Mouse (Mus musculus) liver, embryonic 14.5 days (tissue): Measurements from ENCODE around the gene Cfap36. TPM values are rescaled to one million over a fixed set of nuclear protein-coding genes. Genes with fewer than 3 reads are reported as not detected.
A peak's percentile ranks its signal among the peaks of the same experiment; 100 is the strongest.

ENCODE experiments used
- ATAC-seq: fragments of 200-750 bp; cut with Nextera tagmentation; 2 replicates; pipeline ENCODE4 v1.8.0; 2017; ENCODE audit warnings: moderate number of reproducible peaks, mild to moderate bottlenecking, moderate library complexity; ENCODE audit not compliant: insufficient read depth
- DNase-seq, 3 experiments: peaks; one replicate each; pipeline ENCODE4 v3.0.0-alpha.2; 2012 to 2013; ENCODE audit warnings: low read depth in 3 of 3, low spot score in 3 of 3
- H3K27ac ChIP-seq: fragments of 300-500 bp; sonication (generic); 2 replicates; pipeline ENCODE4 v1.5.1; 2014; ENCODE audit warnings: moderate library complexity, mild to moderate bottlenecking, control low read depth, inconsistent platforms
- H3K27me3 ChIP-seq: fragments of 300-500 bp; sonication (generic); 2 replicates; pipeline ENCODE4 v1.6.1; 2014; ENCODE audit warnings: mild to moderate bottlenecking, low read length, moderate library complexity; ENCODE audit not compliant: control insufficient read depth, insufficient read depth
- H3K36me3 ChIP-seq: fragments of 300-500 bp; sonication (generic); replicated peaks from 2 replicates; pipeline ENCODE4 v1.6.1; 2014; ENCODE audit warnings: low read depth; ENCODE audit not compliant: control insufficient read depth, insufficient read depth
- H3K4me1 ChIP-seq, 2 experiments: fragments of 200-500 bp in 1 of 2; fragments of 300-500 bp in 1 of 2; sonication (generic) in 1 of 2; replicated peaks; 2 replicates each; pipeline ENCODE4 v1.6.1; 2012 to 2014; ENCODE audit warnings: antibody characterized with exemption in 1 of 2, inconsistent platforms in 1 of 2, low read length in 1 of 2; ENCODE audit not compliant: control insufficient read depth in 2 of 2, insufficient read depth in 2 of 2
- H3K4me2 ChIP-seq: fragments of 300-500 bp; sonication (generic); 2 replicates; pipeline ENCODE4 v1.6.1; 2014; ENCODE audit warnings: low read depth, mild to moderate bottlenecking, control low read depth, moderate library complexity
- H3K4me3 ChIP-seq, 2 experiments: fragments of 200-500 bp in 1 of 2; fragments of 300-500 bp in 1 of 2; sonication (generic) in 1 of 2; 2 replicates each; pipeline ENCODE4 v1.5.1; 2012 to 2014; ENCODE audit warnings: low read depth in 2 of 2, low read length in 2 of 2, mild to moderate bottlenecking in 2 of 2, control low read depth in 1 of 2, inconsistent platforms in 1 of 2, moderate library complexity in 1 of 2; ENCODE audit not compliant: insufficient read depth in 1 of 2
- H3K9ac ChIP-seq: fragments of 300-500 bp; sonication (generic); replicated peaks from 2 replicates; pipeline ENCODE4 v1.6.1; 2014; ENCODE audit warnings: mild to moderate bottlenecking, control low read depth, moderate library complexity
- H3K9me3 ChIP-seq: fragments of 300-500 bp; sonication (generic); 2 replicates; pipeline ENCODE4 v1.6.1; 2016; ENCODE audit warnings: low read length, mixed read lengths; ENCODE audit not compliant: control insufficient read depth
- CTCF ChIP-seq: IDR thresholded peaks from 2 replicates; pipeline ENCODE4 v1.5.1; 2016; ENCODE audit warnings: antibody characterized with exemption, low read depth, control low read depth
- EP300 ChIP-seq: IDR thresholded peaks from 2 replicates; pipeline ENCODE4 v1.6.1; 2016; ENCODE audit warnings: antibody characterized with exemption, low read depth
- WGBS: fragments of 180-500 bp; shearing (Covaris S2); extraction: QIAGEN DNeasy Blood & Tissue Kit; methylation state at CpG from one replicate; pipeline ENCODE4 v1.1.7; 2014; ENCODE audit not compliant: insufficient replicate concordance; 5-methylcytosine and 5-hydroxymethylcytosine counted together
- polyA plus RNA-seq, 2 experiments: library from polyadenylated mRNA; depleted of rRNA in 1 of 2; stranded (reverse) in 1 of 2; unstranded in 1 of 2; fragments of >200 nt; fragmentation: Nextera tagmentation in 1 of 2; extraction: Ambion mirVana in 1 of 2; gene quantifications; 2 replicates each; pipeline versions ENCODE4 v1.2.1 to v1.2.3; 2012 to 2014

The Cfap36 gene
- polyA plus RNA-seq, 2 experiments, result 5.2 to 12.4 TPM

GRCm38 (mm10) chr11:29224754-29225153 is 22.5 kb downstream of the Cfap36 start:
- no peak for TF ChIP-seq CTCF
- TF ChIP-seq EP300, result no peak
- WGBS, result 87% methylated on average over 2 of the region's 2 CpGs
- Histone ChIP-seq H3K27me3 (no peaks in the 10 kb centered on the region), H3K36me3 (peaks cover 41% of the 10 kb centered on the region), H3K4me2 (no peak overlapping the region), H3K9ac (no peak overlapping the region), H3K4me3 (no peak overlapping the region), H3K27ac (no peak overlapping the region), H3K4me1 (no peaks in the 10 kb centered on the region), H3K9me3 (no peaks in the 10 kb centered on the region)
- DNase-seq (no peak), ATAC-seq (no peak)

- TF ChIP-seq EP300, result no peak
- TF ChIP-seq CTCF, result no peak
- WGBS, result 33% methylated on average over 5 of the region's 5 CpGs
Observed at GRCm38 (mm10) chr11:29222310-29222709, 24.9 kb downstream of the Cfap36 start.

GRCm38 (mm10) chr11:29219055-29219454 is 28.2 kb downstream of the Cfap36 start:
- Histone ChIP-seq H3K4me1 (peaks cover 4 to 5% of the 10 kb centered on the region in 2 experiments; a peak in 3 of 4 replicates), H3K4me3 (no peak overlapping the region), H3K27me3 (no peaks in the 10 kb centered on the region), H3K4me2 (no peak overlapping the region), H3K27ac (no peak overlapping the region), H3K9ac (no peak overlapping the region), H3K36me3 (peaks cover 59% of the 10 kb centered on the region), H3K9me3 (no peaks in the 10 kb centered on the region)
- DNase-seq (no peak), ATAC-seq (no peak)
- TF ChIP-seq EP300, result no peak
- TF ChIP-seq CTCF, result no peak

More at GRCm38 (mm10) chr11:29222310-29222709, 24.9 kb downstream of the Cfap36 start:
- Histone ChIP-seq H3K36me3 (peaks cover 46% of the 10 kb centered on the region), H3K4me1 (no peaks in the 10 kb centered on the region), H3K9me3 (no peaks in the 10 kb centered on the region), H3K27ac (no peak overlapping the region), H3K4me3 (no peak overlapping the region), H3K27me3 (no peaks in the 10 kb centered on the region), H3K9ac (no peak overlapping the region), H3K4me2 (no peak overlapping the region)
- ATAC-seq (no peak), DNase-seq (no peak)

GRCm38 (mm10) chr11:29216196-29216595 is 31.0 kb downstream of the Cfap36 start:
- Histone ChIP-seq H3K27ac (no peak overlapping the region), H3K4me1 (peaks cover 4 to 5% of the 10 kb centered on the region in 2 experiments; a peak in 3 of 4 replicates), H3K4me2 (no peak overlapping the region), H3K9ac (no peak overlapping the region), H3K36me3 (peaks cover 57% of the 10 kb centered on the region), H3K9me3 (no peaks in the 10 kb centered on the region), H3K27me3 (no peaks in the 10 kb centered on the region), H3K4me3 (no peak overlapping the region)
- WGBS, result 31% methylated on average over 2 of the region's 2 CpGs
- TF ChIP-seq CTCF (no peak), EP300 (no peak)
- DNase-seq, result no peak
- peak; percentile 76; the same call in 1 of the 2 replicates for ATAC-seq

GRCm38 (mm10) chr11:29209774-29210173 is 37.4 kb downstream of the Cfap36 start:
- ATAC-seq (no peak), DNase-seq (no peak)
- Histone ChIP-seq H3K4me3 (no peak overlapping the region), H3K36me3 (peaks cover 29% of the 10 kb centered on the region), H3K4me1 (no peaks in the 10 kb centered on the region), H3K4me2 (no peak overlapping the region), H3K27me3 (no peaks in the 10 kb centered on the region), H3K9me3 (no peaks in the 10 kb centered on the region), H3K9ac (no peak overlapping the region), H3K27ac (no peak overlapping the region)
- WGBS, result 78% methylated on average over 2 of the region's 2 CpGs
- TF ChIP-seq CTCF (no peak), EP300 (no peak)
